In genomic region chr5:105500132-105501121, GRCm38 (mm10) we compare ENCODE assay signal across 8 mouse cellular contexts. TPM values are rescaled to one million over a fixed set of nuclear protein-coding genes. Genes with fewer than 3 reads are reported as not detected.
DNase-seq lines count a peak whose midpoint lies in the region; ATAC-seq and TF ChIP-seq lines count a peak whose summit lies in the region.

No protein-coding gene starts in this region.

- no peak overlapping the region for H3K9ac ChIP-seq in CH12.LX (ENCODE audit: insufficient read depth, low read depth)
- H3K9ac ChIP-seq in forebrain, embryonic 13.5 days = 0 out of 2 replicates have a peak overlapping the region, but pooled peaks have one; percentile 8
- H3K9ac ChIP-seq in midbrain, embryonic 11.5 days (ENCODE audit: low read length) = no peak overlapping the region

- H3K79me2 ChIP-seq in CH12.LX (replicated peaks; ENCODE audit: control insufficient read depth, extremely low read depth, insufficient read depth, poor library complexity, severe bottlenecking) = no peaks in the 10 kb centered on the region

- DNase-seq in adrenal gland, postnatal 36 days = peak; percentile 13 to 17
- DNase-seq in adrenal gland, adult 8-10 months = no peak
- DNase-seq in CH12.LX (ENCODE audit: extremely low read depth) = no peak
- peak; percentile 84 for DNase-seq in midbrain, embryonic 11.5 days (ENCODE audit: low spot score, missing footprints)
- DNase-seq in cerebellum, adult 18-20 months = no peak
- DNase-seq in urinary bladder, postnatal 14 days (ENCODE audit: low spot score) = no peak

- in situ Hi-C loops in CH12.LX (cut with MboI; ENCODE audit: low pct_ligation_motif_present, low pct_unique_long_range_greater_than_20kb, low sequenced_read_pairs) = no loop called here

- no peak overlapping the region for H3K27ac ChIP-seq in CH12.LX (ENCODE audit: insufficient read depth, low read depth)
- peak overlapping the region; percentile 15; the same call in 1 of the 2 replicates for H3K27ac ChIP-seq in forebrain, embryonic 13.5 days
- H3K27ac ChIP-seq in midbrain, embryonic 11.5 days (ENCODE audit: low read depth, low read length) = no peak overlapping the region

- peak; percentile 23 to 55; a peak in 3 of 4 replicates for TF ChIP-seq CTCF in CH12.LX (conservative IDR thresholded peaks at IDR 0.05 in 1 of 2, IDR thresholded peaks at IDR 0.05 in 1 of 2; ENCODE audit: low read depth in 2 of 2, low read length in 2 of 2)

- no peaks in the 10 kb centered on the region for H3K36me3 ChIP-seq in CH12.LX (replicated peaks in 1 of 2; ENCODE audit: control insufficient read depth in 1 of 2, insufficient read depth in 1 of 2, low read length in 1 of 2)
- no peaks in the 10 kb centered on the region for H3K36me3 ChIP-seq in forebrain, embryonic 13.5 days (ENCODE audit: poor library complexity, severe bottlenecking)
- no peaks in the 10 kb centered on the region for H3K36me3 ChIP-seq in midbrain, embryonic 11.5 days (ENCODE audit: control insufficient read depth, insufficient read depth, low read length)

- H3K4me1 ChIP-seq in CH12.LX (ENCODE audit: control insufficient read depth in 1 of 2, insufficient read depth in 2 of 2) = peaks cover 6 to 32% of the 10 kb centered on the region in 2 experiments
- peaks cover 41% of the 10 kb centered on the region for H3K4me1 ChIP-seq in forebrain, embryonic 13.5 days
- peaks cover 12% of the 10 kb centered on the region for H3K4me1 ChIP-seq in midbrain, embryonic 11.5 days (ENCODE audit: control insufficient read depth, insufficient read depth, low read length)

- no peak for TF ChIP-seq RAD21 in CH12.LX (IDR thresholded peaks at IDR 0.05; ENCODE audit: low read depth, low read length)

- no peak overlapping the region for H3K4me2 ChIP-seq in CH12.LX (ENCODE audit: insufficient read depth, low read depth, poor library complexity, severe bottlenecking)
- H3K4me2 ChIP-seq in forebrain, embryonic 13.5 days = no peak overlapping the region
- no peak overlapping the region for H3K4me2 ChIP-seq in midbrain, embryonic 11.5 days

- no peak overlapping the region for H3K4me3 ChIP-seq in CH12.LX (replicated peaks in 1 of 3; ENCODE audit: low read depth in 2 of 3, low read length in 2 of 3, poor library complexity in 1 of 3)
- H3K4me3 ChIP-seq in forebrain, embryonic 13.5 days = no peak overlapping the region
- no peak overlapping the region for H3K4me3 ChIP-seq in midbrain, embryonic 11.5 days (ENCODE audit: low read depth, low read length)

- no peak for TF ChIP-seq POLR2A in CH12.LX (IDR thresholded peaks at IDR 0.05; ENCODE audit: low read depth, low read length)

- no peak for TF ChIP-seq EP300 in CH12.LX (IDR thresholded peaks at IDR 0.05; ENCODE audit: low read length)

- 29% methylated on average over 12 of the region's 12 CpGs for WGBS in forebrain, embryonic 13.5 days
- WGBS in midbrain, embryonic 11.5 days = 50% methylated on average over 12 of the region's 12 CpGs

- ATAC-seq in forebrain, embryonic 13.5 days = peak; percentile 49
- 0 out of 2 replicates have a peak, but pooled peaks have one; percentile 9 for ATAC-seq in midbrain, embryonic 11.5 days (ENCODE audit: low FRiP score)
- ATAC-seq in erythroblast, adult 5-6 weeks (replicated peaks; ENCODE audit: low FRiP score, poor library complexity, severe bottlenecking) = no peak

- dilution Hi-C loops in CH12.LX (cut with MboI; ENCODE audit: extremely low pct_ligation_motif_present, extremely low pct_unique_long_range_greater_than_20kb, low sequenced_read_pairs) = no loop called here

- peaks cover 3% of the 10 kb centered on the region for H3K27me3 ChIP-seq in CH12.LX (replicated peaks)
- peaks cover 19% of the 10 kb centered on the region for H3K27me3 ChIP-seq in forebrain, embryonic 13.5 days
- no peaks in the 10 kb centered on the region for H3K27me3 ChIP-seq in midbrain, embryonic 11.5 days (ENCODE audit: control insufficient read depth, insufficient read depth, low read length)

- peaks cover 11% of the 10 kb centered on the region for H3K9me3 ChIP-seq in CH12.LX (replicated peaks; ENCODE audit: low read length)
- no peaks in the 10 kb centered on the region for H3K9me3 ChIP-seq in forebrain, embryonic 13.5 days (replicated peaks)
- H3K9me3 ChIP-seq in midbrain, embryonic 11.5 days (ENCODE audit: control insufficient read depth, low read length) = no peaks in the 10 kb centered on the region

TF ChIP-seq in CH12.LX, 34 proteins besides CTCF, POLR2A, EP300 and RAD21:
- TF ChIP-seq MAX (IDR thresholded peaks at IDR 0.05; ENCODE audit: low read length) = peak; percentile 15; the same call in 1 of the 2 replicates
- no peak for TF ChIP-seq RCOR1 (conservative IDR thresholded peaks at IDR 0.05; ENCODE audit: low read depth, low read length)
- TF ChIP-seq SMC3 (IDR thresholded peaks at IDR 0.05; ENCODE audit: low read depth, low read length) = peak; percentile 54
TF ChIP-seq in CH12.LX: peak in this region for 2.

RNA-seq across cellular contexts. Expression of gene Lrrc8c, which starts 18.8 kb away (rescaled TPM):
- 10 to 100 TPM; 23.9 to 26.6 TPM for total RNA-seq in adrenal gland, postnatal 36 days (2021)
- 10 to 100 TPM; 16.8 to 28.0 (median 24.5) TPM for total RNA-seq in adrenal gland, adult 8-10 months (2022)
- 2.4 and 5.9 TPM in 2 replicates for total RNA-seq in CH12.LX (2012; rRNA removed)
- total RNA-seq in CH12.LX (2014; rRNA removed) = 2.4 and 3.3 TPM in 2 replicates
- polyA plus RNA-seq in CH12.LX (2012; ENCODE audit: insufficient read length, low read depth) = 7.3 and 10.3 TPM in 2 replicates
- polyA plus RNA-seq in forebrain, embryonic 13.5 days (2015; fragmentation: Nextera tagmentation; extraction: Ambion mirVana) = 9.4 and 9.5 TPM in 2 replicates
- 12.4 and 12.8 TPM in 2 replicates for polyA plus RNA-seq in midbrain, embryonic 11.5 days (2014; fragmentation: Nextera tagmentation; extraction: Ambion mirVana)
- total RNA-seq in erythroblast, adult 5-6 weeks (2015; ENCODE audit: low replicate concordance) = 16.7 and 24.6 TPM in 2 replicates
- total RNA-seq in erythroblast, adult 5-6 weeks (2017; ENCODE audit: low replicate concordance) = 5.9 and 9.4 TPM in 2 replicates

Comparison
In these comparisons a context has a peak if more than half of its experiments do, and no peak if none do; other contexts are left out.
1. DNase-seq: peak in adrenal gland, postnatal 36 days (2 of 2) and midbrain, embryonic 11.5 days (single experiment); none in adrenal gland, adult 8-10 months (single experiment), CH12.LX (single experiment), cerebellum, adult 18-20 months (0 of 2) and urinary bladder, postnatal 14 days (single experiment).